Mouse (Mus musculus): ENCODE measurements around the gene Cxcr4.

- TF ChIP-seq POLR2A (IDR thresholded peaks at IDR 0.05; ENCODE audit: borderline replicate concordance, insufficient read depth, low read length) (no peak), CTCF (IDR thresholded peaks at IDR 0.05; ENCODE audit: borderline replicate concordance, insufficient read depth, low read depth, low read length) (no peak)
Measured at GRCm38 (mm10) chr1:128626144-128626678, 34.1 kb upstream of the Cxcr4 start.
